Mouse (Mus musculus): ENCODE measurements around the gene Cldn22. TPM values are rescaled to one million over a fixed set of nuclear protein-coding genes. Genes with fewer than 3 reads are reported as not detected.

Gene Cldn22
- not detected for polyA plus RNA-seq (2012; fragmentation: generic; extraction: Trizol)

DNA sequence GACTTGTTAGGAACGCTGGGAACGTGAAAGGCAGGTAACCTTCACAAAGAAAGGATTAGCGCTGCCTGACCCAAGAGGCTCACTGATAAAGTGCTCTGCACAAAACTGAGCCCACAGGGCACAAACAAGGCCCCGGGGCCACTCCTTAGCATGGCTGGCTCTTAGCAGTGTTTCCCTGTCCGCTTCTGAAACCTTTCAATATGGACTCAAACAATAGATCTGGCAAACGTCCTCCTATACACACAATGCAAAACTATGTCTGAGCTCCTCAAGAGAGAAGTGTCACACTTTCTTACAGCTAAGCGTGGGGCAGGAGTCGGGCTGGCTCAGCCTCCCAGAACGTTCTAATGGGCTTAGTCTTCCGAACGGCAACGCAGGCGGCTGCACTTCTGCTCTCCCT is at the start of gene Cldn22:
Gene Cldn22, plus strand, starts transcription at position 301 of the 400 bp plus-strand sequence.

DNA sequence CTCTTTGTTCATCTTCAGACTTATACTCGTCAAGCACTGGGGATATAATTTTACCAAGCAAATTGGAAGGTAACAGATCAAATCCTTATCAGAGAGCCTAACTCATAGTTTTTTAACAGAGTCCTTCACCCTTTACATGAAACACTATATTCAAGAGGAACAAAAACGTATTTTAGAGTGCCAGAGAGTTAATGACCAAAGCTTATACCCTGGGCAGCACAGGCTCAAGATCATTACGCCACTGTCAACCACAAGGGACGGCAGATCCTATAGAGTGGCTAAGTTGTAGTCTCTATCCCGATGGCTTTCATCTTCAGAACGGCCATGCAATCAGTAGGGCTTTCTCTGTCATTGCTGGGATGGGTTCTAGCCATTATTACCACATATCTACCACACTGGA is 2.4 kb upstream of the Cldn22 start, which contains the start of gene Cldn24:
Gene Cldn24, plus strand, starts transcription at position 301 of the 400 bp plus-strand sequence.

Other genes with a start within 250 kb of the Cldn22 start
- gene Ing2, start 148.9 kb upstream of the Cldn22 start, polyA plus RNA-seq (2012; fragmentation: generic; extraction: Trizol): 1 to 10 TPM; 1.6 to 8.1 TPM
- 1 to 10 TPM in 1 of 2 experiments, under 1 TPM in 1; 0.21 to 1.7 TPM for gene Cdkn2aip, start 110.5 kb upstream of the Cldn22 start, polyA plus RNA-seq (2012; fragmentation: generic; extraction: Trizol)
- gene Cldn24, start 2.3 kb upstream of the Cldn22 start, polyA plus RNA-seq (2012; fragmentation: generic; extraction: Trizol): not detected
- gene Wwc2, start 166.4 kb downstream of the Cldn22 start, polyA plus RNA-seq (2012; fragmentation: generic; extraction: Trizol): 1 to 10 TPM; 2.2 to 9.3 TPM

Data from C3H10T1/2 (cell line).